Mouse (Mus musculus) WW6 (cell line): ENCODE results near the gene Gm21858.
"Not testable (repeated sequence)": the region's sequence is repeated elsewhere in the genome, so short reads cannot be mapped to it uniquely, and the experiment has no call there.

Experiments
- DNase-seq: peaks from one replicate; pipeline ENCODE4 v3.0.0-alpha.2; 2013; ENCODE audit warnings: low read depth, low spot score

The Gm21858 gene

GRCm38 (mm10) chrY:55731456-55731855 lies at the start of gene Gm21858:
Gene Gm21858 (plus strand): TSS chrY:55731756.
- not testable (repeated sequence) for DNase-seq
